24 mouse cellular contexts compared by ENCODE assay signal in the genomic region with DNA sequence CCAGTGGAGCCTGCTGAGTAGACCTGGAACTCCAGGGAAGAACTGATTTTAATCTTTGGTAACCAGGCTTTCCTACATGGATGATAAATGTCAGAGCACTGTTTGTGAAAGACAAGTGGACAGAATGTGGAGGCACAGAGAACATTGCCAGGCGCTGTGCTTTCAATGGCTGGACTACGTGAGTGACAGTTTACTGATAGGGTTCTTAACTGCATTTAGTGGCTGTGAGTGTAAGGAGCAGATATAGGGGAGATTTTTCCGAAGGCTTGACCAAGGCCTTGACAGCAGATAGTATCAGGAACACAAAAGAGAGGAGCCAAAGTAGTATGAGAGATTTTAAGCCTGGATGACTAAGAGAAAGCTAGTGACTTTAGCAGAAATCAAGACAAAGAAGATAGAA.
DNase-seq lines count a peak whose midpoint lies in the region; ATAC-seq and TF ChIP-seq lines count a peak whose summit lies in the region.
"Had no signal": no experiment of that assay in that cellular context is flagged by ENCODE, and none has a peak within 500 bp of the region (broad histone marks: within the 10 kb centered on the region; RNA-seq: fewer than 3 reads in every experiment).

No protein-coding gene starts in this region.

- H3K27me3 ChIP-seq in heart, adult 2 months (ENCODE audit: control insufficient read depth, insufficient read depth, low read length): no peaks in the 10 kb centered on the region
- no peaks in the 10 kb centered on the region for H3K27me3 ChIP-seq in heart, embryonic 16.5 days (ENCODE audit: control insufficient read depth, insufficient read depth, low read length)
- no peaks in the 10 kb centered on the region for H3K27me3 ChIP-seq in heart, embryonic 10.5 days (ENCODE audit: insufficient read depth, poor library complexity, severe bottlenecking)
- no peaks in the 10 kb centered on the region for H3K27me3 ChIP-seq in midbrain, embryonic 11.5 days (ENCODE audit: control insufficient read depth, insufficient read depth, low read length)
- H3K27me3 ChIP-seq in midbrain, postnatal 0 days (ENCODE audit: insufficient read depth, low read length): no peaks in the 10 kb centered on the region
- H3K27me3 ChIP-seq: CH12.LX; embryonic facial prominence, embryonic 12.5 days; embryonic facial prominence, embryonic 15.5 days had no signal

- H3K27ac ChIP-seq in heart, adult 2 months: peak overlapping the region; percentile 15; the same call in 1 of the 2 replicates
- 0 out of 2 replicates have a peak overlapping the region, but pooled peaks have one; percentile 23 for H3K27ac ChIP-seq in heart, embryonic 16.5 days (ENCODE audit: low read length)
- H3K27ac ChIP-seq in heart, embryonic 10.5 days: no peak overlapping the region
- H3K27ac ChIP-seq in midbrain, embryonic 11.5 days (ENCODE audit: low read depth, low read length): no peak overlapping the region
- H3K27ac ChIP-seq in midbrain, postnatal 0 days (ENCODE audit: low read depth, low read length): no peak overlapping the region
- H3K27ac ChIP-seq: embryonic facial prominence, embryonic 12.5 days; embryonic facial prominence, embryonic 15.5 days; gastrocnemius, adult 2 months; hindbrain, embryonic 14.5 days had no signal

- H3K36me3 ChIP-seq in heart, adult 2 months (ENCODE audit: control insufficient read depth, insufficient read depth, low read length): peaks cover 2% of the 10 kb centered on the region; the same call in 1 of the 2 replicates
- H3K36me3 ChIP-seq in heart, embryonic 16.5 days (ENCODE audit: control insufficient read depth, insufficient read depth): no peaks in the 10 kb centered on the region
- no peaks in the 10 kb centered on the region for H3K36me3 ChIP-seq in heart, embryonic 10.5 days
- no peaks in the 10 kb centered on the region for H3K36me3 ChIP-seq in midbrain, embryonic 11.5 days (ENCODE audit: control insufficient read depth, insufficient read depth, low read length)
- no peaks in the 10 kb centered on the region for H3K36me3 ChIP-seq in midbrain, postnatal 0 days (ENCODE audit: insufficient read depth, low read length)
- H3K36me3 ChIP-seq: embryonic facial prominence, embryonic 12.5 days; embryonic facial prominence, embryonic 15.5 days; G1E had no signal

- no peaks in the 10 kb centered on the region for H3K9me3 ChIP-seq in heart, embryonic 16.5 days (replicated peaks; ENCODE audit: control insufficient read depth, low read length)
- no peaks in the 10 kb centered on the region for H3K9me3 ChIP-seq in heart, embryonic 10.5 days
- no peaks in the 10 kb centered on the region for H3K9me3 ChIP-seq in midbrain, embryonic 11.5 days (ENCODE audit: control insufficient read depth, low read length)
- no peaks in the 10 kb centered on the region for H3K9me3 ChIP-seq in midbrain, postnatal 0 days (ENCODE audit: low read length)
- H3K9me3 ChIP-seq: embryonic facial prominence, embryonic 12.5 days; embryonic facial prominence, embryonic 15.5 days; G1E had no signal

- DNase-seq in heart, adult 2 months: no peak
- no peak for DNase-seq in heart, postnatal 36 days
- DNase-seq in heart, embryonic 10.5 days (ENCODE audit: low spot score): no peak
- no peak for DNase-seq in midbrain, embryonic 11.5 days (ENCODE audit: low spot score, missing footprints)
- no peak for DNase-seq in midbrain, postnatal 0 days (ENCODE audit: low spot score)
- DNase-seq: adrenal gland, postnatal 10 days; adrenal gland, postnatal 36 days; B cell, adult 2 months; cerebellum, adult 18-20 months; cerebellum, adult 9-10 months; cerebellum, postnatal 14 days; forebrain, postnatal 0 days; gastrocnemius, adult 2 months; gastrocnemius, postnatal 14 days had no signal

- no peak overlapping the region for H3K4me3 ChIP-seq in heart, adult 2 months
- H3K4me3 ChIP-seq in heart, embryonic 16.5 days (ENCODE audit: low read length): no peak overlapping the region
- H3K4me3 ChIP-seq in heart, embryonic 10.5 days: no peak overlapping the region
- no peak overlapping the region for H3K4me3 ChIP-seq in midbrain, embryonic 11.5 days (ENCODE audit: low read depth, low read length)
- no peak overlapping the region for H3K4me3 ChIP-seq in midbrain, postnatal 0 days (ENCODE audit: low read depth, low read length)
- H3K4me3 ChIP-seq: embryonic facial prominence, embryonic 12.5 days; embryonic facial prominence, embryonic 15.5 days; gastrocnemius, adult 2 months had no signal

- H3K4me1 ChIP-seq in heart, adult 2 months (ENCODE audit: control insufficient read depth, insufficient read depth, low read length): peaks cover 2% of the 10 kb centered on the region
- peaks cover 7% of the 10 kb centered on the region for H3K4me1 ChIP-seq in heart, embryonic 16.5 days (ENCODE audit: control insufficient read depth, insufficient read depth, low read length)
- H3K4me1 ChIP-seq in heart, embryonic 10.5 days: peaks cover 13% of the 10 kb centered on the region
- H3K4me1 ChIP-seq in midbrain, embryonic 11.5 days (ENCODE audit: control insufficient read depth, insufficient read depth, low read length): no peaks in the 10 kb centered on the region
- H3K4me1 ChIP-seq in midbrain, postnatal 0 days (ENCODE audit: insufficient read depth, low read length): no peaks in the 10 kb centered on the region
- H3K4me1 ChIP-seq: embryonic facial prominence, embryonic 12.5 days; embryonic facial prominence, embryonic 15.5 days had no signal

- no peak overlapping the region for H3K4me2 ChIP-seq in heart, embryonic 16.5 days (ENCODE audit: low read depth, low read length)
- H3K4me2 ChIP-seq in midbrain, embryonic 11.5 days: no peak overlapping the region
- H3K4me2 ChIP-seq in midbrain, postnatal 0 days (ENCODE audit: low read depth, low read length, poor library complexity, severe bottlenecking): no peak overlapping the region
- H3K4me2 ChIP-seq: embryonic facial prominence, embryonic 12.5 days; embryonic facial prominence, embryonic 15.5 days; heart, embryonic 11.5 days; hindbrain, embryonic 14.5 days had no signal

- TF ChIP-seq CTCF in heart, adult 2 months (IDR thresholded peaks at IDR 0.05): no peak
- TF ChIP-seq CTCF in midbrain, postnatal 0 days (IDR thresholded peaks at IDR 0.05): no peak

- H3K9ac ChIP-seq in heart, adult 2 months (ENCODE audit: low read depth, low read length): no peak overlapping the region
- H3K9ac ChIP-seq in heart, embryonic 16.5 days (ENCODE audit: low read length): no peak overlapping the region
- H3K9ac ChIP-seq in midbrain, embryonic 11.5 days (ENCODE audit: low read length): no peak overlapping the region
- no peak overlapping the region for H3K9ac ChIP-seq in midbrain, postnatal 0 days (replicated peaks; ENCODE audit: low read length, poor library complexity, severe bottlenecking)
- H3K9ac ChIP-seq: embryonic facial prominence, embryonic 12.5 days; embryonic facial prominence, embryonic 15.5 days; forebrain, postnatal 0 days; hindbrain, embryonic 14.5 days had no signal

- no peak for ATAC-seq in heart, embryonic 16.5 days (replicated peaks; ENCODE audit: extremely low read depth, insufficient read depth, low FRiP score)
- ATAC-seq in midbrain, embryonic 11.5 days (ENCODE audit: low FRiP score): 0 out of 2 replicates have a peak, but pooled peaks have one; percentile 27
- ATAC-seq in midbrain, postnatal 0 days (ENCODE audit: low FRiP score): no peak
- ATAC-seq in megakaryocyte progenitor cell, adult 5-6 weeks (replicated peaks; ENCODE audit: poor library complexity): no peak
- ATAC-seq: forebrain, embryonic 14.5 days; forebrain, postnatal 0 days; intestine, postnatal 0 days had no signal

- TF ChIP-seq EP300 in heart, adult 2 months (IDR thresholded peaks at IDR 0.05; ENCODE audit: insufficient read depth, low read depth, low read length): no peak

- 52% methylated on average over 3 of the region's 3 CpGs for WGBS in heart, adult 2 months
- WGBS in heart, embryonic 16.5 days: 29% methylated on average over 3 of the region's 3 CpGs
- WGBS in heart, embryonic 10.5 days: 10% methylated on average over 3 of the region's 3 CpGs
- 66% methylated on average over 3 of the region's 3 CpGs for WGBS in midbrain, embryonic 11.5 days
- 78% methylated on average over 3 of the region's 3 CpGs for WGBS in midbrain, postnatal 0 days

- intact Hi-C loops in heart, adult 2 months (cut with DNase I): no loop called here
- intact Hi-C loops in heart, postnatal 36 days (cut with DNase I): no loop called here

- no peak for TF ChIP-seq POLR2A in heart, adult 2 months (IDR thresholded peaks at IDR 0.05; ENCODE audit: insufficient read depth, low read depth, low read length)

- H3K79me2 ChIP-seq in heart, adult 2 months (replicated peaks; ENCODE audit: control insufficient read depth, insufficient read depth, low read length): no peaks in the 10 kb centered on the region

Comparison
In these comparisons a context has a peak if more than half of its experiments do, and no peak if none do; other contexts are left out.
1. H3K27ac ChIP-seq: peak in heart, adult 2 months (single experiment) and heart, embryonic 16.5 days (single experiment); none in heart, embryonic 10.5 days (single experiment), midbrain, embryonic 11.5 days (single experiment) and midbrain, postnatal 0 days (single experiment).